Mouse (Mus musculus): Measurements from ENCODE around the gene Anks1b. TPM values are rescaled to one million over a fixed set of nuclear protein-coding genes. Genes with fewer than 3 reads are reported as not detected.

Gene Anks1b
- polyA plus RNA-seq, 2 experiments from 2014 or later: 0.19 TPM; not detected in 1

DNA sequence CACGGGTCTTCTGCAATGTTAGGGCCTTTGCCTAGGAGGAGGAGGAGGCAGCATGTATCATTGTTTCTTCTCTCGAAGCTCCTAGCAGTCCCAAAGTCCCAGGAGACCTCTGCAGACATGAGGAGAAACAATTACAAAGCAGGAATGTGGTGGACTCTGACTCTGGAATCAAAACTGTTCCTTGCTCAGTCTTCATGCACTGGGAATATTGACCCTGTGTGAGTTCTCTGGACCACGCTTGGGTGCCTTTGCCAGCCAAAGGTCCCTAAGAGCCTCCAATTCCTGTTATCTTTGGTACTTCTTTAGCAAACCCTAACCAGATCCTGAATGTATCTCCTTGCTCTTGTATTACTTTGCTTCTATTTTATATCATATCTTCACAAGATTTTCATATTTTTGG lies 1000.9 kb downstream of the Anks1b start:
- no peak for ATAC-seq

DNA sequence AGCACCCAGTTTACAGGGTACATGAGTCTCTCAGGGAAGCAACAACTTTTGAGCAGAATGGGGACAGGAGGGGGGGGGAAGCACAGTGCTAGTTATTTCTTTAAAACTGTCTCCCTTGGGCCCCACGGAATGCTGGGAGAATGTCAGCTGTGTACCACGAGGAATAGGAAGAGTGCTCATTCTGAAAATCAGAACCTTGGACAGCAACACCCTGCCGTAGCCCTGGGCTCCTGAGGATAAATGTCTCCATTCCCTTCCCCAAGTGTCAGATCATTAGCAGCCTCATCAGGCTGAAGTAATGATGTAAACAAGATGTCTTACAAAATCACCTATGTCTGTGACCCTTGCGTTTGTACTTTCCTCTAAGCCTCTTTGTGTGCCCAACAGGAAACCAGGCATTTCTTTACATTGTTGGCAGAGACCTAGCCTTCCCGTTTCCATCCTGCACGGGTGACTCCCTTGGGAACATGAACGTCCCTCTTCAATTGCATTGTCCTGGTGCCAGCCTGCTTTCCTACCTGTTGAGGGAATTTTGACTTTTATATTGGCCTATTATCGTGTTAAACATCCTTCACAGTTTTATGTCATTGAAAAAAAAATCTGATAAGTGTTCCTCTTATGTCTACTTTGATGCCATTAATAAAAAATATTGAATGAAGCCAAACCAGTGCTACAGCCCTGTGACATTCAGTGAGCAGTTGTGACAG lies 1007.7 kb downstream of the Anks1b start:
- ATAC-seq: no peak

DNA sequence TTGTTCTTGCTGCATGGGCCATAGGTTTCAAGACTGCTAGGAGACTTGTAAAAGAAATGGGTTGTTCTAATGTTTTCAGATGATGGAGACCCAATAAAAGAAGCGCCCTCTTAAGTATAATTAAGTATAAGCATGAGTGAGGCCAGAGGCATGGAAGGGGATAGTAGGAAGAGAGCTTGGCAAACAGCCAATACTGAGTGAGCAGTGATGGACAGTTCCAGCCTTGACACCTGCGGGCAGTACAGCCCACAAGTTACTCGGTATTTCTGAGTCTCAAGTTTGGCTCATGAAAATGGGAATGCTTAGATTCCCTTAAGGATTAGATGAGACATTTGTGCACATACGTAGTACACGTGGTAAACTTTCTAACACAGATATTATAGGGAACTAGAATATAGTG lies 1016.3 kb downstream of the Anks1b start:
- no peak for ATAC-seq

DNA sequence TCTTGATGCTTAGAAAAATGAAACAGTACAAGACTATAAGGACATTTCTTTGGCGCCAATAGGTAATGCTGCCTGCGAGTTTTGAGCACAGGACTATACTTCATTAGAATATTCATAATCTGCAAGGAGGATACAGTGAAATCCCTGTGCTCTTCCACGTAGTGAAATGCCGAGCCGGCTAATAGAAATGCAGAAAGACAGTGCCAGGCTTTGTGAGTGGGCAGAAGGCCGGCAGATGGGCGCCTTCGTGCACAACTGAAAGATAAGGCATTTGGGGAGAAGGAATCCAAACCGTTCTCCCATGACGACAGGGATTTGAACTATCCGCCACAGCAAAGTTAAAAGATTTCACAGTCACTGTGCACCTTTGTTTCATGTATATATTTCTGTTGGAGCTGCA lies 1019.4 kb downstream of the Anks1b start:
- ATAC-seq: no peak

DNA sequence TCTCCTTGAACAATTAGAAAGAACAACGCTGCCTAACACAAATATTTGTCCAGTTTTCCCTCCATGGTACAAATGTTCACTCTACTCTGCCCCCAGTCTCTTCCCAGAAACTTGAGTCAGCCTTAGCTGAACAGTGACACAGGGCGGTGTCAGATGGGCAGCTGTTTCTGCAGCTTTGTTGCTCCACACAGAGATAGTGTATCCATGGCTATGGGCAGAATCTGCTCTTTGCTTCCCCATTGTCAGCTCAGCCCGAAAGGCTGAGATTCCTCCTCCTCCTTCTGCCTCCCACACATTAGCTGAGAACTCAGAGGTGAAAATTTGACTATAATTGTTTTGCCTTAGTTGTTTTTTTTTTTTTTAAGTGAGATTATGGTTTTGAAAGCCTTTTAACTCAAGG lies 1024.6 kb downstream of the Anks1b start:
- no peak for ATAC-seq

DNA sequence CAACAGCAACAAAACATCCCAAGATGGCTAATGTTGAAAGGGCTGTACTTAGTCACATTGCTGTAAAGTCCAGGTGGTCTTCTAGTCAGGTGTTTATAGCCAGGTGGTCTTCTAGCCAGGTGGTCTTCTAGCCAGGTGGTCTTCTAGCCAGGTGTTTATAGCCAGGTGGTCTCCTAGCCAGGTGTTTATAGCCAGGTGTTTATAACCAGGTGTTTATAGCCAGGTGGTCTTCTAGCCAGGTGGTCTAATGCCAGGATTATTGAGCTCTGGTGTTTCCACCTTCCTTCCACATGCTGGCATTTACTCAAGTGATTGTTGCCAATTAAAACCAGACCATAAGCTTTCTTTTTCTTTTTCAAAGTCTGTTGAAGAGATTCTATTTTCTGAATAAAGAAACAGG lies 1030.9 kb downstream of the Anks1b start:
- no peak for ATAC-seq

DNA sequence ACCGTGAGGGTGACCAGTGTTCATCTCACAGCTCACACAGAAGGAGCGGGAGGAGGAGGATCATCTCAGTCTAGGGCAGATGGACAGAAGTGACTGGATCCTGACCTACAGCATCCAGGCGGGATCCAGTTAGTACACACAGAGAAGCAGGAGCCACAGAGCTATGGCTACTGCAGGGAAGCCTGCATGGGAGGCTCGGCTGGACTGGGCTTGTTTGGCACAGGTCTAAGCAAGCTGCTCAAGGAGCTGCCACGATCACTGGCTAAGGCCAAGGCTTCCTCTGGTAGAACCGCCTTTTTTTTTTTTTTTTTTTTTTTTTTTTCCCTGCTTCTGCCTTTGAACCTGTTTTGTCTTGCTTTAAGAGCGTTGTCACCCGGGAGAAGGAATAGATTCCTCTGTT lies 1034.1 kb downstream of the Anks1b start:
- ATAC-seq: no peak

DNA sequence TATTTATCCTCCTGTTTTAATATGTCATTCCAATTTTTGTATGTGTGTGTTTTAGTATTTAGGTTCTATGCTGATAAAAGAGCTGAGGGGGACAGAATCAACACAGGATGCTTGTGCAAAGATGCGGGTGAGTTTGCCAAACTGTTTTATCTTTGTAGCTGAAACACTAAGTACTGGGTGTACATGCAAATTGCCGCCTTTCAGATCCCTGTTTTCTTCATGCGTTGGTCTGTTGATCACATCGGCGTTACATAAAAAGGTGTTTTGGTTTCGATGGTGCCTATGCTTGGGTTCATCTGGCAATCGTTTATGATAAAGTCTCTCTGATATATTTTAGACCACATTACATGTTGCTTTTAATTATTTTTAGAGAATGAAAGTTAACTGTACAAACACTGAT lies 1050.2 kb downstream of the Anks1b start:
- ATAC-seq: no peak

DNA sequence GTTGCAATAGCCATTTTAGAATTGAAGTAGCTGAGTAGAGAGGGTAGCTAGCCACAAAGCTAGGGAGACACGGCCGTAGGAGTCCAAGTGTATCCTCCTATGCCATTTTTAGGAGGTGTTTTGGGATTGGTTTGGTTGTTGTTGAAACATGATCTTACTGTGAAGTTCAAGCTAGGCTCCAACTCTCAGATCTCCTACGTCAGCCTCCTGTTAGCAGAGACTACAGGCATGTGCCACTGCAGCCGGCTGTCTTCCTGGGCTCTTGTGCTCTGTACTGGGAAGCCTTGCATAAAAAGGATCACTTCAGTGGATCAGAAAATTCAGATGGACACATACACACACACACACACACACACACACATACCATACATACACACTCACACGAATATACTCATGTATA lies 1059.8 kb downstream of the Anks1b start:
- ATAC-seq: no peak

DNA sequence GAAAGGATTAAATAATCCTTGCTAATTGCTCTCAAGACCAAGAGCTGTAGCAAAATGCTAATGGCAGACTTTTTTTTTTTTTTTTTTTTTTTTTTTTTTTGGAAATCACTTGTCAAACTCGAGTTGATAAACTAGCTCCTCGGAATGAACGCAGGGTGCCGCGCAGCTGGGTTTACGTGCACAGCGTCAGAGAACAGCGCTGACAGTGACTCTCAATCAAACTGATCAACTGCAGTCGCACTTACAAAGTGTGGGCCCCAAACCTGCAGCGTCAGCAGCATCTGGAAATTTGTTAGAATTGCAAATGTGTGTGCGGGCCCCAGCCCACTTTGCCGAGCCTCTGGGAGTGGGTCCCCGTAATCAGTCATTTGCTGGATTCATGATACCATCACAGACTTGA lies 1061.4 kb downstream of the Anks1b start:
- ATAC-seq: no peak

DNA sequence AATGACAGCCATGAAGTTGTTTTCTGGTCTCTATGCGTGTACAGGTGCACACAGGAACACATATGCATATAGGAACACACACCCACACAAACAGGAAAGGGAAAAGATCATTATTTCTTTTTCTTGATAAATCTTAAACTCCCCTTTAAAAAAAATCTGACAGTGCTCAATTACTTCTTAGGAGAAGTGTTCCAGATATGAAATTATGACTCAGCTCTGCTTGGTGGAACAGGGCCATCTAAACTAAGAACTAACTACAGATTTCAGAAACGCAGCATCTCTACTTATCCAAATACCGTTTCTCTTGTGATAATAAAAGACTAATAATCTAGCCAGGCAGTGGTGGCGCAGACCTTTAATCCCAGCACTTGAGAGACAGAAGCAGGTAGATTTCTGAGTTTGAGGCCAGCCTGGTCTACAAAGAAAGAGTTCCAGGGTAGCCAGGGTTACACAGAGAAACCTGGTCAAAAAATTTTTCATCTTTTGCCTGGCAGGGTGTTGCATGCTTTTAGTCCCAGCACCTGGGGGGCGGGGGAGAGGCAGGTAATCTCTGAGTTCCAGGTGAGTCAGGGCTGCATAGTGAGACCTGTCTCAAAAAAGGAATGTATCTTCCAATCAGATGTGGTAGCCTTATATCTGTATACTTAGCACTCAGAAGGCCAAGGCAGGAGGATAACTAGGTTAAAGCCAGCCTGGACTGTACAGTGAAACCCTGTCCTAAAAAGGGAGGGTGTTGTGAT lies 1064.6 kb downstream of the Anks1b start:
- no peak for ATAC-seq

DNA sequence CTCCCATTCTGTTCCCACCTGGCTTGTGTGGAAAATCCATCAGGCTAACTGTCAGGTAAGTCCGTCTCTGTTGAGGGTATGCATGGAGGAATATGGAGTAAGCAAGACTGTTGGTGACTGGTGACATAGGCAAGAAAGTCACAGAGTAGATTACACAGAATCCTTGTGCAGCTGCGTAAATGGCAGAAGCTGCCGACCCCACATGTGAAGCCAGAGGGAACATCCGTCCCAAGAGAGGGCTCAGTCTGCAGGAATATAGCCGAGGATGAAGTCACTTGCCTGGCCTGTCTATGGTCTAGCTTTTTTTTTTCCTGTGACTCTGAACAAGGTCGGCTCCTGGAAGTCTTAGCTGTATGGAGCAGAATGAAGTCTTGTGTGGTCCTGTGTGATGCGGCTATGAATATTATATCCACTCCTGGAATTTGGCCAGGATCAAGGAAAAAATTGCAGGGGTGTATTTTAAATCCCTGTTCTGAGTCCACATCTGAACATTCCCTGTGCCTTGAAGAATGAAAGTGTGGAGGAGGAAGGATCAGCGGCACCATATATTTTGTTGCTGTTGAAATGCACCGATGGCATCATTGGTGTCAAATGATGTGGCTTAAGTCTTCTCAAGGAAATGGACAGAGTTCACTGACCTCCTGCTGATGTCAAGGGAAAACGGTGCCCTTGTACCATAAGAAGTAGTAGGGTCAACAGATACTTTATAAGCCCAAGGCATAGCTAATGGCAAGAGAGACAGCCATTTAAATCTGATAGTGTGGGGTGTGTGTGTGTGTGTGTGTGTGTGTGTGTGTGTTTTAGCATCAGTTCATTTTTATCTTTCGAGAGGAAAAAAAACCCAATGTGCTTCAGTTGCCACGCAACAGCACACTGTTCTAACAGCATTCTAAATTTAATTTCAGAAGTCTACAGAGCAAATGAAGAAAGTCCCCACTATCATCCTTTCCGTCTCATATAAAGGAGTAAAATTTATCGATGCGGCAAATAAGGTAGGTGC lies 1067.5 kb downstream of the Anks1b start:
- ATAC-seq: no peak

DNA sequence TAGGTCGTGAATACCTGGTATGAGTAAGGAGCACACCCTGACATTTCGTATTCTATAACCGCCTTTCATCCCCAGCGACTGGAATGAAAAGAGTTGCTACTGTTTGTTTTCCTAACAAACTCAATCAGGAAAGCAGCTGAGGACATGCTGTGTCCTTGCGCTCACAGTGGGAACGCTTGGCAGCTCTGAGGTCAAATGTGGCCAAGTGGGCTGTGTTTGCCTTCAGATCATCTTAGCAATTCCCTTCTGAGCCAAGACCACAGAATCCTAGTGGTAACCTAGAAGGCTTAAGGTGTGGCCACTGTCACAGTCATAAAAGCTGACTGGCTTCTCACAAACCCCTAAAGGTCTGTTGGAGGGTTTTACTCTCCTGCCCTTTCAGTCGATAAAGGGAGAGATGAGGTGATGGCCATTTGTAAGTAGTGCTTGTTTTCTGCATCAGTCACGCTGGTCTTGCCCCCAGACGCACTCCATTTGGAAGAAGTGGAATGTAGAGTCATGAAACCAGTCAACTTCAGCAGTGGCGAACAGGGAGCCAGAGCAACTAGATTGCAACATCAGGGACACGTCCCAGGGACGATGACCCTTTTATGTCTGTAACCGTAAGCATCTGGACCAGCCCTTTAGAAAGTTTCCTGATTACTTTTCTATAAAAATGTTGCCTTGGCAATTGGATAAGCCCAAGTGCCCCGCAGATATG lies 1068.8 kb downstream of the Anks1b start:
- ATAC-seq: no peak

DNA sequence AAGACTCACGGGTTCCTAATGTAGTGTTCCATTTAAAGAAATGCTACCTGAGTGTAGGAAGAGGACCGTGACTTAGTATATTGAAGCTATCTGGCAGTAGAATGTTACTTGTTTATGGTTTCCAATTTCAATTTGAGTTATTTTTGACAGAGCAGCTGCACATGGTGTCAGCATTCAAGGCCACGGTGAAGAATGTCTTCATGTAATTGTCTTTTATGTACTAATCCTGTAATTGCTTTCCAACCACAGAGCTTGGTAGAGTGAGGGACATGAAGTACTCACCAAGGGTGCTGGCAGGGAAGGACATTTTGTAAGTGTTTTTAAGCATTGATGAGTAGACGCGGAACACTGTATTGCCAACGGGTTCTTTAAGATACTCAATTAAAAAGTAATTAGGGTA lies 1073.7 kb downstream of the Anks1b start:
- no peak for ATAC-seq

DNA sequence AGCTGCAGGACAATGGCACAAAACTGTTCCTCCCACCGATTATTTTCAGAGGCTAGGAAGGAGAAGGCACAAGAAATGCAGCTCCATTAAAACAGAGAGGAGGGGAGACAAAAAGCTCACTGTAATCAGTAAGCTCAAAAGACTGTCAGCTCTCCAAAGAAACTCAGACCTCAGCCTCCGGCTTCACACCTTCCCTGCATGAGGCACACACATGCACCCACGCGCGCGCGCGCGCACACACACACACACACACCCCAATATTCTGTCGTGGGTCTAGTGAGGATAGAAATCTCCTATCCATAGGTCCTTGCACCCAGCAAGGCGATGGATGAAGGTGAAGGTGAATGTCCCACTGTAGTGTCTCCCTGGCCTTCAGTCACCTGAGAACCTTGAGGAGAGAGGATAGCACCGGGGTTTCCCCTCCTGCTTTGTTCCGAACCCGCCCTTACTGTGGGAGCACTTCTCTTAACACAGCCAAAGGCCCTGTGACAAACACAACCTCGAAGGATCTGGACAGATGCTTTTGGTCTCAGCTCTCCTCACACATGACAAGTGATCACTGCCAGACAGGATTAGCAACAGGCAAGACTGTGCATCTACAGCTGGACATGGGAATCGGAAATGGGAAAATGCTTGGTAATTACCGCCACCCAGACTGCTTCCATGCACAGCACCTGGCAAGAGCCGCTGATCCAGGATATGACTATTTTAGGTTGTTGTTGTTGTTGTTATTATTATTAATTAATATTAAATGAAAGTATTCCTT lies 1074.5 kb downstream of the Anks1b start:
- no peak for ATAC-seq

DNA sequence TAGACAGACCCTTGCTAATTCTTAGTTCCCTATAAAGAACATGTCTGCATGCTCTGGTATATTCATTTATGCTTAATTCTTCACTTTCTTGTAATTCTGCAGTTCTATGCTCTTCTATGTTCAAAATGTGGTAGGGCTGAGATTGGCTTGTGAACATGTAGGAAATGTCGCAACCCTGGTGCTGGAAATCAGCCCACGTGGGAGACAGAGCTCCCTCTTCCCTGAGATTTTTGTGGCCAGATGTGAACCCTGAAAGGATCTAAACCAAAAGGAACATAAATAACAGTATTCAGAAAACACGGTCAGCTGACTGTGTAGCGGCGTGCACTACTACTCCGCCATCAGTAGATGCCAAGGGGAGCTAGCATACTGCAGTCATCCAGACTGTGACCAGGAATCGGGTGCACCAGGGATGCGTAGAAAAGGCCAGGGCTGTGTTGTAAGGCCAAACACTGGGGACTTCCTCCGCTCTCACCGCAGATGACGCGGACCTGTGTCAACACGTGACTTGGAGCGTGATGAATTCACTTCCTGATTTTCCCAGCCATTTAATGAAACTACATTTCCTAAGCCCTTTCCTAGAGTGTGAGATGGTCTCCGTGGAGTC lies 1079.9 kb downstream of the Anks1b start:
- ATAC-seq: no peak

DNA sequence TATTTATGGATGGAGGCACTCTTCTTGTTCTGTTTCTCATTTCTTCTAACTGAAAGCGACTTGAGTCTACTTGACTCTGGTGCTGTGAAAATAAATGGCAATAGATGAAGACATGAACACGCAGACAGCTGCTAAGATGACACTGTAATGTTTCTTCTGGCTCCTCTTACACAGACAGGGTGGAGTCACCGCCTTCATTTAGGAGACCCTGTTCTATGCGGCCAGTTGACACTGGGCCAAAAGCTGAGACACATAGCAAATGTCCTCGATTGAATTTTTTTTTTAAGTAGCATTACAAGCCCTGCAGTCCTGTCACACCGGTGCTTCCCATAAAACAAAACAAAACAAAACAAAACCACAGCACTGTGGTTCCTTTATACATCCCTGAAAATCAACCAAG lies 1080.5 kb downstream of the Anks1b start:
- ATAC-seq: no peak

DNA sequence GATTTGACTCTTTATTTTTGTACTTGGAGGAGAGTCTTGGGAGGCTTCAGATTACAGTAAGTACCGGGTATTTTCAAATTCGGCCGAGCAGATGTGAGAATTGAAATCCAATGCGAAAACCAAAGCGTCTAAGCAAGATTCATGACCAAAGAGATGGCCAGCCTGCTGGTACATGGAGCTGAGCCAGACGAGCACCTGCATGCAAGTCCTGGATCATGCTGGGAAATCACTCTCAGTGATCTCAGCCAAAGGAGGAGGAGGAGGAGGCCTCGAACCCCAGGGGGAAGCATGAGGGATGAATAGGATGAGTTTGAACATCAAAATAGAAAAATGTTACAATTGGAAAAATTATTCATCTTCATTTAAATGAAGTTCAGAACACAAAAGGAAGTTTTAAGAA lies 1087.1 kb downstream of the Anks1b start:
- no peak for ATAC-seq

DNA sequence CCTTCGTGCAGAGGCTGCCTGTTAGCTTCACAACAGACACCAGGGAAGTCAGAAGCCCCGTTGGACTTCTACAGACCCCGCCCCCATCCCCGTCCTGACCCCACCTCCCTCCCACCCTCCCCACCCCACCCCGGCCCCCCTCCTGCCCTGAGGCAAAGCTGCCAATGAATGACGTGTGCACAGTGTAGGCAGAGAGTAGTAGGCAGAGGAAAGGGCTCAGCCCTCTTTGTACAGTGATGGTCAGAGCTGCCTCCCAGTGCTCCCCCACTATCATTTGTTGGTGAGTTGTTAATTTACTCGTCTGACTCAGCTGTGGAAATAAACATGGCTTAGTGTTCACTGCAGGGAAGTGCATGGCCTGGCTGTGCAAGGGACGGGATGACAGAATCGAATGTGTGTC lies 1091.2 kb downstream of the Anks1b start:
- no peak for ATAC-seq

DNA sequence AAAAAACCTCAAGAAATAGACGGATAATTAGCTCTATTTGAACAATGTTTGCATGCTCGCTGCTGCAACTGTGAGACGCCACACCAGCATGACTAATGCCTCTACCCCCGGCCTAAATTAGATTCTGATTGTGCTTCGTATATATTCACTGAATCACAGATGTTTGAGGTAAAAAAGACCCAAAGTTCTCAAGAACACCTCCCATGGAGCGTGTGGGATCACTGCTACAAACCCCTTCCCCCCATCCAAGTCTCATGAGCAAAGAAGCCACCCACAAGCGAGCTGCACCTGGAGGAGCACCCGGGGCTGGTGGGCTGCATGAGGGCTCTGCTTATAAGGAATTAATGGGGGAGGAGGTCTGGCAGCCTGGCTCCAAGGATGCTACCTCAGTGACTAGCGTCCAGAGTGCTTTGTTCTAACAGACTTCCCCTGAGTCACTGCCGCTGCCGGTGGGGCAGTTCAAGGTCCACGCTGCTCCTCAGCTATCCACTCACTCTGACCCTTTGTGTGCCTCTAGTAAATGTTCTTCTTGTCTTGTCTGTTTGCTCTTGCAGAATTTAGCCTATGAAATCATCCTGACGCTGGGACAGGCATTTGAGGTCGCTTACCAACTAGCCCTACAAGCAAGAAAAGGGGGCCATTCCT lies 1092.5 kb downstream of the Anks1b start:
- ATAC-seq: no peak

DNA sequence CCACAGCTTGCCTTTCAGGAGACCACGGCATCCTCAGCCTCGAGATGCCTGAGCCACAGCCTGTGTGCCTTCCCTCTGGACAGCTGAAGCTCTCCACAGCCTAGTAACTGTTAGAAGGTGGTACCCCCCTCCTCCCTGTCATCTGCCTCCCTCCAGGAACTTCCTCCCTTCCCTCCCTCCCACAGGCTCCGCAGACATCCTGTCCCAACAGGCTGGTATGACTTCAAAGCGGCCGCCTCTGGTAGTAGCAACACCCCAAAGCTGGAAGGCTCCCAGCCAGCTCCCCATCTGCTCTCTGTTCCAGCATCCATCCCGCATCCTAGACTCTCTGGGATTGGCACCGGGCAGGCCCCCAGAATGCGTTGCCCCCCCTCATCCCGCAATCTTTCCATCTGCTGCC lies 1093.5 kb downstream of the Anks1b start:
- ATAC-seq: no peak
